12 mouse cellular contexts compared by ENCODE assay signal in genomic region chr10:15759983-15760723, GRCm38 (mm10).
DNase-seq lines count a peak whose midpoint lies in the region; ATAC-seq and TF ChIP-seq lines count a peak whose summit lies in the region.
"Had no signal": no experiment of that assay in that cellular context is flagged by ENCODE, and none has a peak within 500 bp of the region (broad histone marks: within the 10 kb centered on the region; RNA-seq: fewer than 3 reads in every experiment).

No protein-coding gene starts in this region.

- ATAC-seq in kidney, postnatal 0 days (replicated peaks; ENCODE audit: low FRiP score, low read depth) = no peak
- ATAC-seq in intestine, postnatal 0 days = no peak
- ATAC-seq in midbrain, embryonic 15.5 days (replicated peaks) = peak; percentile 76

- H3K4me3 ChIP-seq in kidney, postnatal 0 days (replicated peaks; ENCODE audit: low read depth, low read length) = no peak overlapping the region
- no peak overlapping the region for H3K4me3 ChIP-seq in intestine, postnatal 0 days (ENCODE audit: low read depth, low read length)
- no peak overlapping the region for H3K4me3 ChIP-seq in midbrain, embryonic 15.5 days

- H3K9me3 ChIP-seq in kidney, postnatal 0 days (replicated peaks; ENCODE audit: low read length) = no peaks in the 10 kb centered on the region
- no peaks in the 10 kb centered on the region for H3K9me3 ChIP-seq in intestine, postnatal 0 days (ENCODE audit: control insufficient read depth)
- no peaks in the 10 kb centered on the region for H3K9me3 ChIP-seq in midbrain, embryonic 15.5 days

- H3K4me2 ChIP-seq in kidney, postnatal 0 days (ENCODE audit: low read length) = no peak overlapping the region
- H3K4me2 ChIP-seq in intestine, postnatal 0 days (replicated peaks; ENCODE audit: low read depth) = no peak overlapping the region
- no peak overlapping the region for H3K4me2 ChIP-seq in midbrain, embryonic 15.5 days

- H3K36me3 ChIP-seq in kidney, postnatal 0 days (ENCODE audit: insufficient read depth, low read length) = no peaks in the 10 kb centered on the region
- no peaks in the 10 kb centered on the region for H3K36me3 ChIP-seq in intestine, postnatal 0 days (ENCODE audit: control insufficient read depth, insufficient read depth)
- no peaks in the 10 kb centered on the region for H3K36me3 ChIP-seq in midbrain, embryonic 15.5 days (replicated peaks)

- no peak for TF ChIP-seq CTCF in kidney, postnatal 0 days (IDR thresholded peaks at IDR 0.05; ENCODE audit: low read depth)
- 0 out of 2 replicates have a peak, but pooled peaks have one; percentile 11 for TF ChIP-seq CTCF in intestine, postnatal 0 days (IDR thresholded peaks at IDR 0.05; ENCODE audit: low read depth)

- H3K9ac ChIP-seq in kidney, postnatal 0 days (ENCODE audit: low read depth, low read length) = no peak overlapping the region
- H3K9ac ChIP-seq in intestine, postnatal 0 days (ENCODE audit: low read depth, low read length) = no peak overlapping the region
- no peak overlapping the region for H3K9ac ChIP-seq in midbrain, embryonic 15.5 days

- no peaks in the 10 kb centered on the region for H3K4me1 ChIP-seq in kidney, postnatal 0 days (replicated peaks; ENCODE audit: insufficient read depth, low read length)
- H3K4me1 ChIP-seq in intestine, postnatal 0 days (replicated peaks; ENCODE audit: control insufficient read depth, insufficient read depth, low read length) = no peaks in the 10 kb centered on the region
- H3K4me1 ChIP-seq in midbrain, embryonic 15.5 days = no peaks in the 10 kb centered on the region

- DNase-seq in kidney, postnatal 0 days (ENCODE audit: low spot score) = peak; percentile 10
- DNase-seq in kidney, postnatal 25 days = no peak
- DNase-seq in heart, adult 8-10 months (ENCODE audit: low spot score) = peak; percentile 4
- DNase-seq in cerebellum, postnatal 10 days = no peak
- DNase-seq in embryo, embryonic 10.5 days (ENCODE audit: low spot score) = no peak
- DNase-seq in kidney, adult 9 months = no peak
- DNase-seq: adrenal gland, postnatal 14 days; gastrocnemius, postnatal 36 days; thymus, postnatal 14 days had no signal

- WGBS in kidney, postnatal 0 days = 69% methylated on average over 6 of the region's 6 CpGs
- 20% methylated on average over 6 of the region's 6 CpGs for WGBS in intestine, postnatal 0 days
- WGBS in midbrain, embryonic 15.5 days = 53% methylated on average over 6 of the region's 6 CpGs

- H3K27me3 ChIP-seq in kidney, postnatal 0 days (ENCODE audit: insufficient read depth, low read length) = no peaks in the 10 kb centered on the region
- H3K27me3 ChIP-seq in intestine, postnatal 0 days (replicated peaks; ENCODE audit: control insufficient read depth, insufficient read depth, low read length) = no peaks in the 10 kb centered on the region
- no peaks in the 10 kb centered on the region for H3K27me3 ChIP-seq in midbrain, embryonic 15.5 days (replicated peaks)

- no peak overlapping the region for H3K27ac ChIP-seq in kidney, postnatal 0 days
- no peak overlapping the region for H3K27ac ChIP-seq in intestine, postnatal 0 days (ENCODE audit: low read depth, low read length)
- peak overlapping the region; percentile 38 for H3K27ac ChIP-seq in midbrain, embryonic 15.5 days
- H3K27ac ChIP-seq: macrophage had no signal

Comparison
In these comparisons a context has a peak if more than half of its experiments do, and no peak if none do; other contexts are left out.
1. DNase-seq: peak in kidney, postnatal 0 days (single experiment) and heart, adult 8-10 months (single experiment); none in kidney, postnatal 25 days (0 of 2), cerebellum, postnatal 10 days (0 of 2), embryo, embryonic 10.5 days (single experiment) and kidney, adult 9 months (single experiment).